Mouse (Mus musculus) hindbrain, embryonic 10.5 days (tissue): ENCODE data around the gene Nup62. TPM values are rescaled to one million over a fixed set of nuclear protein-coding genes. Genes with fewer than 3 reads are reported as not detected.
A peak's percentile ranks its signal among the peaks of the same experiment; 100 is the strongest.

Experiments
- DNase-seq: peaks from one replicate; pipeline ENCODE4 v3.0.0-alpha.2; 2017; ENCODE audit warnings: low spot score
- H3K27ac ChIP-seq: fragments of 300-500 bp; sonication (generic); 2 replicates; pipeline ENCODE4 v1.5.1; 2016; ENCODE audit warnings: mild to moderate bottlenecking, moderate library complexity
- H3K27me3 ChIP-seq: fragments of 300-500 bp; sonication (generic); 2 replicates; pipeline ENCODE4 v1.6.1; 2016; ENCODE audit warnings: mild to moderate bottlenecking; ENCODE audit not compliant: poor library complexity, insufficient read depth, severe bottlenecking
- H3K36me3 ChIP-seq: fragments of 300-500 bp; sonication (generic); 2 replicates; pipeline ENCODE4 v1.6.1; 2016; ENCODE audit warnings: mild to moderate bottlenecking, moderate library complexity
- H3K4me1 ChIP-seq: fragments of 300-500 bp; sonication (generic); replicated peaks from 2 replicates; pipeline ENCODE4 v1.6.1; 2016; ENCODE audit warnings: mild to moderate bottlenecking
- H3K4me3 ChIP-seq: fragments of 300-500 bp; sonication (generic); 2 replicates; pipeline ENCODE4 v1.5.1; 2016; ENCODE audit warnings: mild to moderate bottlenecking, moderate library complexity
- H3K9me3 ChIP-seq: fragments of 300-500 bp; sonication (generic); 2 replicates; pipeline ENCODE4 v1.6.1; 2016; ENCODE audit warnings: mild to moderate bottlenecking, moderate library complexity
- WGBS: fragments of 180-500 bp; shearing (Covaris S2); methylation state at CpG from one replicate; pipeline ENCODE4 v1.1.7; 2016; 5-methylcytosine and 5-hydroxymethylcytosine counted together
- polyA plus RNA-seq: library from polyadenylated mRNA; unstranded; fragments of >200 nt; fragmentation: Nextera tagmentation; extraction: Ambion mirVana; gene quantifications from 2 replicates; pipeline ENCODE4 v1.2.1, GENCODE M21; 2016

The Nup62 gene
- polyA plus RNA-seq, 1 experiment from 2014 or later: 135 TPM

DNA sequence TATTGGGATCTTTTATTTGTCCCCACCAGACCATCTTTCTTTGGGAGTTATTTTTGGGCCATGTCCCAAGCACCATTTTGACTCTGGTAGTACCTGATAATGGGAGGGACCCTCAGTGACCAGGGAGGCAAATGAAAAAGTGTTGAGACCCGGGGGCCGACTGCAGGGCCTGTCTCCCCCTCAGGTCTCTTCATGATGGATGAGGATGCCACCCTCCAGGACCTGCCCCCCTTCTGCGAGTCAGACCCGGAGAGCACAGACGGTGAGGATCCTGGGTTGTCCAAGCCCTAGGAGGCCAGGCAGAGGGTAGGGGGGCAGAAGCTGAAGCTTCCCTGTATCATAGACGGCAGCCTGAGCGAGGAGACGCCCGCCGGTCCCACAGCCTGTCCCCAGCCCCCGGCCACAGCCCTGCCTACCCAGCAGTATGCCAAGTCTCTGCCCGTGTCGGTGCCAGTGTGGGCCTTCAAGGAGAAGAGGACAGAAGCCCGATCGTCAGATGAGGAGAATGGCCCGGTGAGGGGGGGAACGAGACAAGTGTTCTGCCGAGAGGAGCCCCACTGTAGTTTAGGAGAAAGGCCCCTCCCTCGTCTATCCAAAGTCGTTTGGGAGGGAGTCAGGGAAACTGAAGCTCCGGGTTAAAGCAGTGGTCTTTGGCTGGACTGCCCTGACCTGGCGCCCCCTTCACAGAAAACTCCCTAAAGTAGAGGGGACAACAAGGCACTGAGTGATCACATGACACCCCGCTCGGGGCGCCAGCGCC lies 37.9 kb downstream of the Nup62 start:
- Histone ChIP-seq H3K4me1 (peaks cover 86% of the 10 kb centered on the region), H3K4me3 (peak overlapping the region; percentile 58), H3K9me3 (no peaks in the 10 kb centered on the region), H3K36me3 (peaks cover 27% of the 10 kb centered on the region), H3K27ac (peak overlapping the region; percentile 87), H3K27me3 (no peaks in the 10 kb centered on the region)
- no peak for DNase-seq
- 35% methylated on average over 26 of the region's 26 CpGs for WGBS

DNA sequence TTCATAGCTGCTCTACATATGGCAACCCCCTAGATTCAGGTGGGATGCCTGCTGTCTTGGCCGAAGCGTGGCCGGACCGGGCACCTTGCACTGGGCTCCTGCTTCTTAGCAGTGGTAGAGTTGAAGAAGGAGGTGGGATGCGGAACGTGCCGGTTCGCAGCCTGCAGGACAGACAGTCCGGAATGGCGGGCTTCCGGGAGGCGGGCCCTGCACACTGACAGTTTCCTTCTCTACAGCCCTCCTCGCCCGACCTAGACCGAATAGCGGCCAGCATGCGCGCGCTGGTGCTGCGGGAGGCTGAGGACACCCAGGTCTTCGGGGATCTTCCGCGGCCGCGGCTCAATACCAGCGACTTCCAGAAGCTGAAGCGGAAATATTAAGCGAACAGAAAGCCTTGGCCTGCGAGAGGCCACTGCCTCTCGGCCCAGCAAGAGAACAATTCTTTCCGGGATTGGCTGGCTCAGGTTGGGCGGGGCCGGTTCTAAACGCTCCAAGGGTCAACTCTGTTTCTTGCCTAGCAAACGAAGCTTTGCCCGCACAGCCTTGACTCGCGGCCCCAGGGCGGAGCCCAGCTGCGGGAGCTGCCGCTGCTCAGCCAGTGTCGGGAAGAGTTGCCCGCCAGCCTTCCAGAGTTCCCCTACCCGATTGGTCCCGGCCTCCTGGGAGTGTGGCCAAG lies 38.6 kb downstream of the Nup62 start:
- no peaks in the 10 kb centered on the region for H3K27me3 ChIP-seq
- H3K9me3 ChIP-seq: no peaks in the 10 kb centered on the region
- peaks cover 85% of the 10 kb centered on the region for H3K4me1 ChIP-seq
- DNase-seq: peak; percentile 84
- peak overlapping the region; percentile 58 for H3K4me3 ChIP-seq
- WGBS: 1% methylated on average over 45 of the region's 45 CpGs
- H3K27ac ChIP-seq: peak overlapping the region; percentile 87
- peaks cover 31% of the 10 kb centered on the region for H3K36me3 ChIP-seq

DNA sequence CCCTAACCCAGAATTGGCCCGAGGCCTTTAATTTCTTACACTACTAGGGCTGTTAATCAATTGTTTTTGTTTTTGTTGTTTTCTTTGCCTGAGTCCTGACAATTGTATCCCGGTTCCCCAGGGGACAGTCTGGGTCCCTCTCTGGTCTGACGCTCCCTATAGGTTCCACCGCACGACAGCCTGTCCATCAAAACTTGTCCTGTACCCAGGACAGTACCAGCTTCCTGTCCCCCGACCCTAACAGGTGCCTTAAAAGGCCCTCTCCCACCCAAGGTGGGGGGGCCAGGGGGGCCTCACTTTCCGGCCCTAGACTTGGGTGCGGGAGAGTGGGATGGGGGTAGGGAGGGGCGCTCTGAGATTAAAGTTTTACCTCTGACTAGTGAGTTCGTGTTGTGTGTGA lies 39.1 kb downstream of the Nup62 start:
- no peak for DNase-seq
- peak overlapping the region; percentile 87 for H3K27ac ChIP-seq
- H3K9me3 ChIP-seq: no peaks in the 10 kb centered on the region
- peak overlapping the region; percentile 58 for H3K4me3 ChIP-seq
- peaks cover 37% of the 10 kb centered on the region for H3K36me3 ChIP-seq
- no peaks in the 10 kb centered on the region for H3K27me3 ChIP-seq
- 42% methylated on average over 10 of the region's 10 CpGs for WGBS
- peaks cover 90% of the 10 kb centered on the region for H3K4me1 ChIP-seq

DNA sequence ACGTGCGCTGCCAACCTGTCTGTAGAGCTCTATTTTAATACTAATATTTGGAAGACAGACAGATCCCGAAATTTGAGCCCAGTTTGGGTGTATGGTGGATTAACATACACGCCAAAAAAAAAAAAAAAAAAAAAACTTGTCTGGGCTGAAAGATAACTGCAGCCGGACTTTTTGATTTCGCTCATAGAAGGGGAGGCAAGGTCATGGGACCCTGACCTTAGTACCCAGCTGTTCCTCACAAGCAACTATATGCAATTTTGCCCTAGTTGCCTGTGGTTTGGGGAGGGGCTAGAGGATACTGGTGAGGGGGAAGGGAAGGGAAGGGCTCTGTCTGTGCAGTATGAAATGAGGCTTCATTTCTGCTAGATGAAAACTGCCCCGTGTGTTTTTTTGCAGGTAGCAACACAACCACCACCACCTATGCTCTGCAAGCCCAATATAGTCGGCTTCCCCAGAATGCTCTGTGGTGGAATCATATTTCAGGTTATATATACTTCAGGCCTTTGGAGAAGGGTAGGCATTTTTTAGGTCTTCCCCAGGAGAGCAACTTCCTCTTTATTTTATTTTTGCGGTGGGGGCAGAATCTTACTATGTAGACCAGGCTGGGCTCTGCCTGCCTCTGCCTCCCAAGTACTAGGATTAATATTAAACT lies 40.5 kb downstream of the Nup62 start:
- H3K27ac ChIP-seq: peak overlapping the region; percentile 95
- H3K27me3 ChIP-seq: no peaks in the 10 kb centered on the region
- H3K9me3 ChIP-seq: no peaks in the 10 kb centered on the region
- H3K36me3 ChIP-seq: peaks cover 47% of the 10 kb centered on the region
- H3K4me1 ChIP-seq: peaks cover 90% of the 10 kb centered on the region
- H3K4me3 ChIP-seq: peak overlapping the region; percentile 91
- no peak for DNase-seq
- 66% methylated on average over 9 of the region's 9 CpGs for WGBS

DNA sequence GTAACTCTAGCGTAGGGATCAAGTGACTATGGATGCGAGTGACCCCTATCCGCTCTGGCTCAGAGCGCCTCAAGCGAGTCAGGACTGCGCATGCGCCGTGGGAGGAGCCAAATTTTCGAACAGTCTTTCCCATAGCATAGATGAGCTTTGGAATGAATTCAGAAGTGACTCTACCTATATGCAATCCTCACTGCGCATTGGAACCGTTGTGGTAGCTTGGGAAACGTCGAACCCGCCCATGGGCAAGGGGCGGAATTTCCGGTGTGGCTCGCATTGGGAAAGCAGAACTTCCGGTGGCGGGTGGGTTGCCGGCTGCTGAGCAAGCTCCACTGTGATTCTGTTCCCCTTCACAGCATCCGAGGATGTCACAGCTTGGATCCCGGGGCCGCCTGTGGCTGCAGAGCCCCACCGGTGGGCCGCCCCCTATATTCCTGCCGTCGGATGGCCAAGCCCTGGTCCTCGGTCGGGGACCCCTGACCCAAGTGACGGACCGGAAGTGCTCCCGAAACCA lies 41.2 kb downstream of the Nup62 start, which contains the start of gene Pnkp:
Gene Pnkp, plus strand, starts transcription at position 98 of the 511 bp plus-strand sequence.
- Histone ChIP-seq H3K27me3 (no peaks in the 10 kb centered on the region), H3K36me3 (peaks cover 47% of the 10 kb centered on the region), H3K4me3 (peak within 1 kb of the TSS; percentile 91), H3K4me1 (peaks cover 85% of the 10 kb centered on the region), H3K27ac (peak within 1 kb of the TSS; percentile 95), H3K9me3 (no peaks in the 10 kb centered on the region)
- peak; percentile 91 for DNase-seq
- WGBS: under 1% methylated on average over 32 of the region's 32 CpGs

DNA sequence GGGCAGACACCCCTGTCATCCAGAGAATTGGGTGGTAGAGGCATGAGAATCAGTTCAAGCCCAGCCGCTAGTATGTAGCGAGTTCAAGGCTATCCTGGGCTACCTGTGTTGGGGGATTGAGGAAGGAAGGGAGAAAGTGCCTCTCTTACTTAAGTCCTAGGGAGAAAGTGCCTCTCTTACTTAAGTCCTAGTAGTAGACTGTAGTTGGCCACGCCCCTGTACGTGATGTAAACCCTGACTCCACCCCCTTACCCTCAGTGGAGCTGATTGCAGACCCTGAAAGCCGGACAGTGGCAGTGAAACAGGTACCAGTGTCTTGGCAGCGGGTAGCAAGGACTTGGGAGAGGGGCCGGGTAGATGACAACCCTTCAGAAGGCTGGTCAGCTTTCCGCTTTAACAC lies 42.0 kb downstream of the Nup62 start:
- 28% methylated on average over 8 of the region's 8 CpGs for WGBS
- peak overlapping the region; percentile 95 for H3K27ac ChIP-seq
- no peak for DNase-seq

DNA sequence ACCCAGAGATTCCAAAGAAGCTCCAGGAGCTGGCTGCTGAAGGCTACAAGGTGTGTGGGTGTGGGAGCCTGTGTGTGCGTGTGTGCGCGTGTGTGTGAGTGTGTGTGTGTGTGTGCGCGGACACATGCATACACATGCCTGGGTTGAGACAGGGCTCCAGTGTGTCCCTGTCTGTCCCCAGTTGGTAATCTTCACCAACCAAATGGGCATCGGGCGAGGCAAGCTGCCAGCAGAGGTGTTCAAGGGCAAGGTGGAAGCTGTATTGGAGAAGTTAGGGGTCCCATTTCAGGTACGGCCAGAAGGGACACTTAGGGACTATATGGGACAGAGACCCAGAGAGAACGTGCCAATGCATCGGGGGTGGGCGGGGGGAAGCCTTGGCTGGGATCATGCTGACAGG lies 44.0 kb downstream of the Nup62 start:
- H3K9me3 ChIP-seq: no peaks in the 10 kb centered on the region
- H3K36me3 ChIP-seq: peaks cover 58% of the 10 kb centered on the region
- 92% methylated on average over 11 of the region's 11 CpGs for WGBS
- H3K4me3 ChIP-seq: peak overlapping the region; percentile 29; the same call in 1 of the 2 replicates
- no peak overlapping the region for H3K27ac ChIP-seq
- no peaks in the 10 kb centered on the region for H3K27me3 ChIP-seq
- no peak for DNase-seq
- peaks cover 64% of the 10 kb centered on the region for H3K4me1 ChIP-seq

More for the DNA sequence above, 42.0 kb downstream of the Nup62 start:
- no peaks in the 10 kb centered on the region for H3K9me3 ChIP-seq
- H3K27me3 ChIP-seq: no peaks in the 10 kb centered on the region
- peak overlapping the region; percentile 91 for H3K4me3 ChIP-seq
- peaks cover 47% of the 10 kb centered on the region for H3K36me3 ChIP-seq
- H3K4me1 ChIP-seq: peaks cover 80% of the 10 kb centered on the region

DNA sequence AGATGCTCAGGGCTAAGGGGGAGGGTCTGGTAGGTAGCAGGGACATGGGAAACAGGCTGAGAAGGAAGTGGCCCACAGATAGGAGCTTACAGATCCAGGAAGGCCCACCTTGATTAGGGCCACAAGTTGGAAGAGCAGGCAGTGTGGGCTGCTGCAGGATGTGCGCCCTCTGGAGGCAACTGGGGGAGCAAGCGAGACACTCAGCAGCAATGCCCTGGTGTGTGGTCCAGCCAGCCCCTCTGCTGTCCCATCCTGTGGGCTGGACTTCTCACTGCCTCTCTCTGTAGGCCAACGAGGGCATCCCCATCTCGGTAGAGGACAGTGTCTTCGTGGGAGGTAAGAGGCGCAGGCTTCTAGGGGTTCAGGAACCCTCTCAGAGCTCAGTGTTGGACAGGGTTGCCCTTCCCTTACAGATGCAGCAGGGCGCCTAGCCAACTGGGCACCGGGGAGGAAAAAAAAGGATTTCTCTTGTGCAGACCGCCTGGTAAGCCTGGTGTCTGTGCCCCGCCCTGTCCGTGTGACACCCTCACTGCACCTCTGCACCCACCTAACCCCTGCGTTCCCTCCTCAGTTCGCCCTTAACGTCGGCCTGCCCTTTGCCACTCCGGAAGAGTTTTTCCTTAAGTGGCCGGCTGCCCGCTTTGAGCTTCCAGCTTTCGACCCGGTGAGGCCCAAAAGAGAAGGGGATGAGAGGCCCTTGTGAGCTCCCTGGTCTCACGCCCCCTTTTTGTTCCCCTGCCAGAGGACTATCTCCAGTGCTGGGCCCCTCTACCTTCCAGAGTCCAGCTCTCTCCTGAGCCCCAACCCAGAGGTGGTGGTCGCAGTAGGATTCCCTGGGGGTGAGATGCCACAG lies 44.9 kb downstream of the Nup62 start:
- WGBS: 62% methylated on average over 22 of the region's 22 CpGs
- DNase-seq: peak; percentile 83
- Histone ChIP-seq H3K36me3 (peaks cover 67% of the 10 kb centered on the region), H3K27me3 (no peaks in the 10 kb centered on the region), H3K27ac (peak overlapping the region; percentile 50), H3K9me3 (no peaks in the 10 kb centered on the region), H3K4me1 (peaks cover 63% of the 10 kb centered on the region), H3K4me3 (peak overlapping the region; percentile 29)

DNA sequence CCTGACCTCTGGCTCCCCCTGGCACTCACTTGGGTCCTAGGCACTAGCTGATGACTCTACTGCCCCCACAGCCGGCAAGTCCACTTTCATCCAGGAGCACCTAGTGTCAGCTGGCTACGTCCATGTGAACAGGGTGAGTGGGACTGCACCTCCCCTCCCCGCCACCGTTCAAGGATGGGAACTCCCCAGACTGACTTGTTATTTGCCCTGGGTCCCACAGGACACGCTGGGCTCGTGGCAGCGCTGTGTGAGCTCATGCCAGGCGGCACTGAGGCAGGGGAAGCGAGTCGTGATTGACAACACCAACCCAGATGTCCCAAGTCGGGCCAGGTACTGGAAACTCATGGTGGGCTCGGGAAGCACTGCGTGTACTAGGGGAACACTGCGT lies 45.5 kb downstream of the Nup62 start:
- no peak for DNase-seq
- peak overlapping the region; percentile 50; the same call in 1 of the 2 replicates for H3K27ac ChIP-seq
- H3K9me3 ChIP-seq: no peaks in the 10 kb centered on the region
- 89% methylated on average over 14 of the region's 14 CpGs for WGBS
- no peaks in the 10 kb centered on the region for H3K27me3 ChIP-seq
- 0 out of 2 replicates have a peak overlapping the region, but pooled peaks have one; percentile 29 for H3K4me3 ChIP-seq
- peaks cover 63% of the 10 kb centered on the region for H3K4me1 ChIP-seq
- H3K36me3 ChIP-seq: peaks cover 73% of the 10 kb centered on the region

DNA sequence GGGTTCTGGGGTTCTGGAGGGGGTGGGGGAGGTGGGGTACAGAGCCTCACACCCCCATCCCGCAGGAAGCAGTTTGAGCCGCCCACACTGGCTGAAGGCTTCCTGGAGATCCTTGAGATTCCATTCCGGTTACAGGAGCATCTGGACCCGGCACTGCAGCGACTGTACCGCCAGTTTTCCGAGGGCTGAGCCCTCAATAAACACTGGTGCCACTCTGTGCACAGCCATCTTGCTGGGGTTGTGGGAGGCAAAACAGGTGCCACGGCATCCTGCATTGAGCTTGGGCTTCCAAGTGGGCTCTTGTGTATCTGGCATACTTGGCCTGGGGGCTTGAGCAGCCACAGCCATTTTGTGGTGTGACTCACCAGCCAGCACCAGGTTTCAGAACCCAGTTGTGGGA lies 46.5 kb downstream of the Nup62 start:
- H3K27ac ChIP-seq: no peak overlapping the region
- H3K36me3 ChIP-seq: peaks cover 83% of the 10 kb centered on the region
- H3K4me1 ChIP-seq: peaks cover 63% of the 10 kb centered on the region
- no peaks in the 10 kb centered on the region for H3K9me3 ChIP-seq
- DNase-seq: no peak
- H3K27me3 ChIP-seq: no peaks in the 10 kb centered on the region
- H3K4me3 ChIP-seq: no peak overlapping the region
- 92% methylated on average over 8 of the region's 8 CpGs for WGBS

DNA sequence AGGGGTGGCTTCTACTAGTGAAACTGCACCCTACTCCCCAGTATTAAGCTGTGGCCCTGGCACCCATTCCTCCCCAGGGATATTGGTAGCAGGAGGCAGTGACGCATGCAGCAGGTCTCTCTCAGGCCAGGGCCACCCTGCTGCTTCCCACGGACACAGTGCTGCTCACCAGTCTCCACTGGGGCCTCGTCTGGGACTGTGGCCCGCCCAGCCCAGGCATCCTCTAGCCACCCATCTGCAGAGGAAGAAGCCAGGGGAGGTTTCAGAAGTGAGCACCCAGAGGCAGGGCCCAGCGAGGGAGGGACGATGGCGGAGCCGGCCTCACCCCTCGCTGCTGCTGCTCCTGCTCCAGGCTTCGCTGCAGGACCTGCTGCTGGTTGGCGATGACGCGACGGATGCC lies 47.3 kb downstream of the Nup62 start:
- H3K4me1 ChIP-seq: peaks cover 63% of the 10 kb centered on the region
- no peaks in the 10 kb centered on the region for H3K9me3 ChIP-seq
- 93% methylated on average over 14 of the region's 14 CpGs for WGBS
- no peak overlapping the region for H3K27ac ChIP-seq
- peaks cover 90% of the 10 kb centered on the region for H3K36me3 ChIP-seq
- H3K27me3 ChIP-seq: no peaks in the 10 kb centered on the region
- H3K4me3 ChIP-seq: peak overlapping the region; percentile 20; the same call in 1 of the 2 replicates
- no peak for DNase-seq

DNA sequence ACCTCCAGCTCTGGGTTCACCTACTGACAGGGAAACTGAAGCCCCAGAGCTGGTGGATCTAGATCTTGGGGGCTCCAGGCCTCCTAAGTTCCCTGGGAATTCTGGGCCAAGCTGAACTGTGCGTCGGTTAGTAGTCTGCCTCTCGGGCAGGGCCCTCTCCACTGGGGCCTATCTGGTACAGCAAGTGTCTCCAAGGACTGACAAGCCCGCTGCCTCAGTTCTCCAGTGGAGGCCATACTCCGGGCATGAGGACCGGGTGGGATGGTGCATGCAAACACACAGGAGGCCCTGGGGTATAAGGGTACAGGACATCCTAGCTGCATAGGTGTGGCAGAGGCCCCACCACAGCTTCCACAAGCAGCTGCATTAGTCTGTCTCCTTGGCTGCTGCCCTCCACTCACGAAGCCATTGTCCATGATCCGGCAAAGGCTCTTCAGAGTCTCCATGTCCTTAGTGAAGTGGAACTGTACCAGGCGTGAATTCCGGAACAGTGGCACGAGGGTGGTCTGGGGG lies 48.1 kb downstream of the Nup62 start:
- Histone ChIP-seq H3K36me3 (peaks cover 90% of the 10 kb centered on the region), H3K4me1 (peaks cover 61% of the 10 kb centered on the region), H3K9me3 (no peaks in the 10 kb centered on the region), H3K4me3 (peak overlapping the region; percentile 20; the same call in 1 of the 2 replicates), H3K27ac (no peak overlapping the region), H3K27me3 (no peaks in the 10 kb centered on the region)
- WGBS: 91% methylated on average over 11 of the region's 11 CpGs
- DNase-seq: no peak
